Mouse (Mus musculus) liver, embryonic 15.5 days (tissue): Measurements from ENCODE around the gene Asic3. TPM values are rescaled to one million over a fixed set of nuclear protein-coding genes. Genes with fewer than 3 reads are reported as not detected.

ENCODE experiments used
- ATAC-seq: fragments of 200-750 bp; cut with Nextera tagmentation; 2 replicates; pipeline ENCODE4 v1.8.0; 2017; ENCODE audit warnings: moderate number of reproducible peaks, mild to moderate bottlenecking, moderate library complexity; ENCODE audit not compliant: insufficient read depth
- H3K27ac ChIP-seq: fragments of 300-500 bp; sonication (generic); replicated peaks from 2 replicates; pipeline ENCODE4 v1.5.1; 2015; ENCODE audit warnings: mild to moderate bottlenecking, inconsistent platforms
- H3K27me3 ChIP-seq: fragments of 300-500 bp; sonication (generic); 2 replicates; pipeline ENCODE4 v1.6.1; 2015; ENCODE audit warnings: mild to moderate bottlenecking, inconsistent platforms
- H3K36me3 ChIP-seq: fragments of 300-500 bp; sonication (generic); replicated peaks from 2 replicates; pipeline ENCODE4 v1.6.1; 2015; ENCODE audit warnings: moderate library complexity, mild to moderate bottlenecking, inconsistent platforms
- H3K4me1 ChIP-seq: fragments of 300-500 bp; sonication (generic); replicated peaks from 2 replicates; pipeline ENCODE4 v1.6.1; 2015; ENCODE audit warnings: inconsistent platforms
- H3K4me2 ChIP-seq: fragments of 300-500 bp; sonication (generic); 2 replicates; pipeline ENCODE4 v1.6.1; 2015; ENCODE audit warnings: moderate library complexity, mild to moderate bottlenecking, inconsistent platforms
- H3K4me3 ChIP-seq: fragments of 300-500 bp; sonication (generic); replicated peaks from 2 replicates; pipeline ENCODE4 v1.5.1; 2015; ENCODE audit warnings: mild to moderate bottlenecking, inconsistent platforms
- H3K9ac ChIP-seq: fragments of 300-500 bp; sonication (generic); 2 replicates; pipeline ENCODE4 v1.6.1; 2015; ENCODE audit warnings: moderate library complexity, mild to moderate bottlenecking, inconsistent platforms
- H3K9me3 ChIP-seq: fragments of 300-500 bp; sonication (generic); replicated peaks from 2 replicates; pipeline ENCODE4 v1.6.1; 2016; ENCODE audit warnings: inconsistent platforms
- WGBS: fragments of 180-500 bp; shearing (Covaris S2); methylation state at CpG from one replicate; pipeline ENCODE4 v1.1.7; 2015; ENCODE audit warnings: mixed read lengths; ENCODE audit not compliant: insufficient replicate concordance; 5-methylcytosine and 5-hydroxymethylcytosine counted together
- polyA plus RNA-seq: library from polyadenylated mRNA; unstranded; fragments of >200 nt; fragmentation: Nextera tagmentation; extraction: Ambion mirVana; gene quantifications from 2 replicates; pipeline ENCODE4 v1.2.1, GENCODE M21; 2015

The Asic3 gene
- polyA plus RNA-seq, 1 experiment from 2014 or later: not detected

- H3K27me3 ChIP-seq: peaks cover 16% of the 10 kb centered on the region
- no peaks in the 10 kb centered on the region for H3K9me3 ChIP-seq
- peak within 1 kb of the TSS; percentile 80 for H3K9ac ChIP-seq
- peaks cover 49% of the 10 kb centered on the region for H3K4me1 ChIP-seq
- under 1% methylated on average over 46 of the region's 46 CpGs for WGBS
- peak; percentile 88 for ATAC-seq
- 0 out of 2 replicates have a peak, but pooled peaks cover 8% of the 10 kb centered on the region for H3K36me3 ChIP-seq
- peak within 1 kb of the TSS; percentile 93 for H3K4me2 ChIP-seq
- peak within 1 kb of the TSS; percentile 92 for H3K27ac ChIP-seq
- H3K4me3 ChIP-seq: peak within 1 kb of the TSS; percentile 73
Measured at GRCm38 (mm10) chr5:24423129-24424003, 10.2 kb downstream of the Asic3 start, which contains the start of the genes Cdk5 and Slc4a2. Gene Cdk5 (minus strand): TSS chr5:24423530. Gene Slc4a2 (plus strand): TSS chr5:24423837.

- Histone ChIP-seq H3K4me1 (peaks cover 56% of the 10 kb centered on the region), H3K4me3 (peak overlapping the region; percentile 73), H3K9me3 (no peaks in the 10 kb centered on the region), H3K9ac (peak overlapping the region; percentile 80), H3K27me3 (peaks cover 16% of the 10 kb centered on the region), H3K36me3 (0 out of 2 replicates have a peak, but pooled peaks cover 3% of the 10 kb centered on the region), H3K27ac (peak overlapping the region; percentile 92), H3K4me2 (peak overlapping the region; percentile 93)
- 10% methylated on average over 21 of the region's 21 CpGs for WGBS
- no peak for ATAC-seq
Measured at GRCm38 (mm10) chr5:24424004-24424781, 11.0 kb downstream of the Asic3 start.

GRCm38 (mm10) chr5:24424861-24425411, 11.7 kb downstream of the Asic3 start:
- H3K4me3 ChIP-seq: peak overlapping the region; percentile 73
- WGBS: under 1% methylated on average over 60 of the region's 60 CpGs
- ATAC-seq: peak; percentile 51
- H3K9ac ChIP-seq: peak overlapping the region; percentile 80
- H3K4me2 ChIP-seq: peak overlapping the region; percentile 93
- H3K36me3 ChIP-seq: peaks cover 6% of the 10 kb centered on the region
- H3K27ac ChIP-seq: peak overlapping the region; percentile 92
- H3K9me3 ChIP-seq: no peaks in the 10 kb centered on the region
- peaks cover 16% of the 10 kb centered on the region for H3K27me3 ChIP-seq
- peaks cover 56% of the 10 kb centered on the region for H3K4me1 ChIP-seq

- Histone ChIP-seq H3K27ac (peak overlapping the region; percentile 92; the same call in 1 of the 2 replicates), H3K4me1 (peaks cover 56% of the 10 kb centered on the region), H3K36me3 (peaks cover 11% of the 10 kb centered on the region), H3K9ac (peak overlapping the region; percentile 80), H3K4me3 (peak overlapping the region; percentile 73), H3K9me3 (no peaks in the 10 kb centered on the region), H3K27me3 (peaks cover 16% of the 10 kb centered on the region), H3K4me2 (peak overlapping the region; percentile 93)
- 1% methylated on average over 29 of the region's 30 CpGs for WGBS
- no peak for ATAC-seq
Measured at GRCm38 (mm10) chr5:24425421-24426036, 12.3 kb downstream of the Asic3 start.

- H3K9ac ChIP-seq: peak overlapping the region; percentile 80; the same call in 1 of the 2 replicates
Measured at GRCm38 (mm10) chr5:24426037-24426432, 12.8 kb downstream of the Asic3 start.

GRCm38 (mm10) chr5:24426556-24427284, 13.5 kb downstream of the Asic3 start:
- ATAC-seq: no peak
- WGBS: 15% methylated on average over 9 of the region's 9 CpGs

More at GRCm38 (mm10) chr5:24426037-24426432, 12.8 kb downstream of the Asic3 start:
- H3K36me3 ChIP-seq: peaks cover 16% of the 10 kb centered on the region
- H3K4me1 ChIP-seq: peaks cover 56% of the 10 kb centered on the region
- WGBS: 9% methylated on average over 10 of the region's 10 CpGs
- peak overlapping the region; percentile 73 for H3K4me3 ChIP-seq
- H3K4me2 ChIP-seq: peak overlapping the region; percentile 93
- H3K9me3 ChIP-seq: no peaks in the 10 kb centered on the region
- no peak overlapping the region for H3K27ac ChIP-seq
- no peak for ATAC-seq
- H3K27me3 ChIP-seq: peaks cover 16% of the 10 kb centered on the region

GRCm38 (mm10) chr5:24427285-24427633, 14.1 kb downstream of the Asic3 start:
- Histone ChIP-seq H3K4me2 (peak overlapping the region; percentile 93; the same call in 1 of the 2 replicates), H3K27ac (no peak overlapping the region), H3K4me3 (no peak overlapping the region), H3K9ac (no peak overlapping the region), H3K9me3 (no peaks in the 10 kb centered on the region), H3K36me3 (peaks cover 28% of the 10 kb centered on the region), H3K27me3 (peaks cover 16% of the 10 kb centered on the region), H3K4me1 (peaks cover 56% of the 10 kb centered on the region)
- WGBS: 37% methylated on average over 12 of the region's 12 CpGs
- no peak for ATAC-seq

More at GRCm38 (mm10) chr5:24426556-24427284, 13.5 kb downstream of the Asic3 start:
- Histone ChIP-seq H3K4me2 (peak overlapping the region; percentile 93), H3K27ac (no peak overlapping the region), H3K36me3 (peaks cover 23% of the 10 kb centered on the region), H3K9ac (no peak overlapping the region), H3K9me3 (no peaks in the 10 kb centered on the region), H3K4me1 (peaks cover 56% of the 10 kb centered on the region), H3K27me3 (peaks cover 16% of the 10 kb centered on the region), H3K4me3 (peak overlapping the region; percentile 73; the same call in 1 of the 2 replicates)

GRCm38 (mm10) chr5:24427981-24428402, 14.8 kb downstream of the Asic3 start:
- H3K4me1 ChIP-seq: peaks cover 50% of the 10 kb centered on the region
- H3K27me3 ChIP-seq: peaks cover 16% of the 10 kb centered on the region
- H3K4me3 ChIP-seq: peak overlapping the region; percentile 39
- peak overlapping the region; percentile 23; the same call in 1 of the 2 replicates for H3K9ac ChIP-seq
- H3K9me3 ChIP-seq: no peaks in the 10 kb centered on the region
- peak overlapping the region; percentile 54 for H3K4me2 ChIP-seq
- peaks cover 35% of the 10 kb centered on the region for H3K36me3 ChIP-seq
- 8% methylated on average over 15 of the region's 15 CpGs for WGBS
- no peak for ATAC-seq
- 0 out of 2 replicates have a peak overlapping the region, but pooled peaks have one; percentile 24 for H3K27ac ChIP-seq

- no peaks in the 10 kb centered on the region for H3K9me3 ChIP-seq
- H3K9ac ChIP-seq: no peak overlapping the region
- ATAC-seq: no peak
- H3K4me2 ChIP-seq: peak overlapping the region; percentile 54
- H3K27me3 ChIP-seq: peaks cover 16% of the 10 kb centered on the region
- peaks cover 42% of the 10 kb centered on the region for H3K36me3 ChIP-seq
- H3K4me1 ChIP-seq: peaks cover 48% of the 10 kb centered on the region
- WGBS: 31% methylated on average over 9 of the region's 9 CpGs
- H3K27ac ChIP-seq: 0 out of 2 replicates have a peak overlapping the region, but pooled peaks have one; percentile 24
- H3K4me3 ChIP-seq: peak overlapping the region; percentile 39
Measured at GRCm38 (mm10) chr5:24428596-24428995, 15.4 kb downstream of the Asic3 start.

- H3K27ac ChIP-seq: no peak overlapping the region
- ATAC-seq: no peak
- 69% methylated on average over 8 of the region's 8 CpGs for WGBS
- no peak overlapping the region for H3K9ac ChIP-seq
- no peak overlapping the region for H3K4me2 ChIP-seq
- no peaks in the 10 kb centered on the region for H3K27me3 ChIP-seq
- no peak overlapping the region for H3K4me3 ChIP-seq
- peaks cover 82% of the 10 kb centered on the region for H3K36me3 ChIP-seq
- H3K4me1 ChIP-seq: 0 out of 2 replicates have a peak, but pooled peaks cover under 1% of the 10 kb centered on the region
- no peaks in the 10 kb centered on the region for H3K9me3 ChIP-seq
Measured at GRCm38 (mm10) chr5:24433993-24434392, 20.8 kb downstream of the Asic3 start.
